Mouse (Mus musculus) ES-CJ7 (cell line): ENCODE results near the gene Zbtb5.
A peak's percentile ranks its signal among the peaks of the same experiment; 100 is the strongest.
"Not testable (repeated sequence)": the region's sequence is repeated elsewhere in the genome, so short reads cannot be mapped to it uniquely, and the experiment has no call there.

Source experiments
- DNase-seq: peaks from one replicate; pipeline ENCODE4 v3.0.0; 2011; ENCODE audit warnings: low read depth, low spot score

Zbtb5 gene

DNA sequence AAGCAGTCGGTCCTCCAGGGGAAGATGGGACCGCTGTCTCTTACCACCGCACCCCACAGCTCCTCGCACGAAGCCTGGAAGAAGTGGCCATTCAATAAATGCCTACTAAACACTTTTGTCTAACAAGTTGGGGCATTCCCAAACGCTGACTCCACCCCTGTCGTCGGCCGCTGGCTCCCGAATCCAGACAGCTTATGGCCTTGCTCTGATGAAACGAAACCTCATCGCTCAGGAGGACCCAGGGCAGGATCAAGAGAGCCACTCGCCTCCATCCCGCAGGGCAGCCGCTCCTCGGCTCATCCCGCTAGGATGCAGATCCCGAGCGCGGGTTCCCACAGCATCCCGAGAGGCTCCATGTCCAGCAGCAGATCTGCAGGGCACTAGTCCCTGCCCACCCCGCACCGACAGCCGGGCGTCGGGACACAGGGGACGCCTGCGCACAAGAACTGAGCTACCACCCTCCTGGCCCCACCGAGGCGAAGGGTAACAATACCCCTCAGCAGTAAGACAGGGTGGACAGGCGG, 569 bp downstream of the Zbtb5 start:
- DNase-seq, result peak; percentile 54

DNA sequence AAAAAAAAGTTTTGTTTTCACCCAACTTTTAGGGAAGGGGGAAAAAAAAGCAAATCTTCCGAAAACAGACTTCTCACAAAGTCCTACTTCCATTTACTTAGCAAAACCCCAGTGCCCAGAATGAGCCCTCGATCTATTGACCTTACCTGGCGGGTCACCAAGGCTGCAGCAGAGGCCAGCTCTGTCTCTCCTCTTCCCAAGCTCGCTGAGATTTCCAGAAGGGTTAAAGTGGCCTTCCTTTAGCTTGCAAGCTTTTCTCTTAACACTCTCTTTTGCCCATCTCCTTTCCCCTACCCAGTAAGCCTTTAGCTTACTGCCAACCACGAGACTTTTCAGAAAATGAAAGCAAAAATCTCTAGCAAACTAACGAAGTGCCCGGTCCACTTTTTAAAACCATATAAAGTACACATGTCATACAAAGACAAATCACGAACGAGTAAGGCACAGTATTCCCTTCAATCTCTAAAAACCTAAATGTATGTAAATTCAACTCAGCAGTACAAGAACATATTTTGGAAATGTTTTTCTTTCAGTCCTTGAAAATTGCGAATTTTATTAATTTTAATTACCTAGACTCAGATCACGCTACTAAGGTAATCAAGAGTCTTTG, 1.3 kb downstream of the Zbtb5 start:
- DNase-seq, result no peak

DNA sequence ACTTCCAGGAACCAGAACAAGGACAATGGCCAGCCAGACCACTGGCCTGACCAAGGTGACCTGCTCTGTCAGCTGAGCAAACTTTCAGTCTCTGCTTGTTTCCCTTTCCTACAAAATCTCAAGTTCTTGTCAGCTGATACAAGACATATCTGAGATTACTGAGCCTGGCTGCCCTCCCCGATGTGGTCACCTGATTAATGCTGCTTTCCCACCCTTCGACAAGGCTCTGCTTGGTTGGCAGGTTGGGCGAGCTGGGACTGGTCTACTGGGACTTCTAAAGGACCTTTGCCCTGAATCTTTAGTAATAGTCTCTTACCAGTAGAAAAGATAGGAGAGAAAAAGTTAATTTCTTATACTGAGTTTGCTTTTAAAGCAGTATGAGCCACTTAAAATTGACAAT, 6.8 kb downstream of the Zbtb5 start:
- DNase-seq, result no peak

DNA sequence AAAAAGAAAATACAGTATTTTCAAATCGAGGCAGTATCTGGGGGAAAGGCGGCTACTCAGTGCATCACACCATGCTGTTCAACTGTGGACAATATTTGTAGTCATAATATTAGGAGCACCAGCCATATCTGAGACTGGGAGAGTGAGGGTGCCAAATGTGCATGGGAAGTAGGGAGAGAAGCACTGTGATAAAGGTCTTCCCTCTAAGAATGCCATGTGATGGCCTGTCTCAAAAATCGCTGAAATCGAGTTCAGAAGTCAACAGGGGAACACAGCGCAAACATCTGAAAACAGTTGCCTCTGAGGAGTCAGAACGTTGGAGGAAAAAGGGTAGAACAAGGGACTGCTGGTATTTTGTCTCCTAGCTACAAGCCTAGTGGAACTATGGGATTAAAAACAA, 12.2 kb downstream of the Zbtb5 start:
- no peak for DNase-seq

DNA sequence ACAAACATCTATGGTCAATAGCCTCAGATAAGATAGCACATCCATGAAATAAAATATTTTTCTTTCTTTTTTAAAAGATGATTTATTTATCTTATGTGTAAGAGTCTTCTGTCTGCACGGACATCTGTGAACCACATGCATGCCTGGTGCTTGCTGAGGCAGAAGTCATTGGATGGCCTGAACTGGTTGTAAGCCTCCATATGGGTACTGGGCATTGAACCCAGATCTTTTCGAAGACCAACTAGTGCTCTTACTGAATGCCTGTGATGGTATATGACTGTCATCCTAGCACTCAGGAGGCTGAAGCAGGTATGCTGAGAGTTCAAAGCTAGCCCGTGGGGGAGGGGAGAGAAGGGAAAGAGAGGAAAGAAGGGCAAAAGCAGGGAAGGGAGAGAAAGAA, 14.1 kb downstream of the Zbtb5 start:
- no peak for DNase-seq

DNA sequence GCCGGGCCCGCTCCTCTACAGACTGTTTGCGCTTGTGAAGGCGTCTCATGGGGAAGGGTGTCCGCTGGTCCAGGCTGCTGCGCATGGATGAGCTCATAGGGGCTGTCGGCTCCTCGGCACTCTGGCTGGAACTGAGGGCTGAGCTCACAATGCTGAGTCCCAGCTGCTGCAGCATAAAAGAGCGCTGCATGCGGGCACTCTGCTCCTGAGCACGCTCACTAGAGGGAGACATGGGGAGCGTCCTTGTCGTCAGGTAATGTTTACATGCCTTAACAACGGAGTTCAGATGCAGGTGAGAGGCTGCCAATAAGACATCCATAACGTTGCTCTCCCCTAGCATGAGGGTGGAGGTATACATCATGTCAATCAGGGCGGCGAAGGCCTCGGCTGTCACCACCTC, 17.4 kb downstream of the Zbtb5 start:
- peak; percentile 58 for DNase-seq

DNA sequence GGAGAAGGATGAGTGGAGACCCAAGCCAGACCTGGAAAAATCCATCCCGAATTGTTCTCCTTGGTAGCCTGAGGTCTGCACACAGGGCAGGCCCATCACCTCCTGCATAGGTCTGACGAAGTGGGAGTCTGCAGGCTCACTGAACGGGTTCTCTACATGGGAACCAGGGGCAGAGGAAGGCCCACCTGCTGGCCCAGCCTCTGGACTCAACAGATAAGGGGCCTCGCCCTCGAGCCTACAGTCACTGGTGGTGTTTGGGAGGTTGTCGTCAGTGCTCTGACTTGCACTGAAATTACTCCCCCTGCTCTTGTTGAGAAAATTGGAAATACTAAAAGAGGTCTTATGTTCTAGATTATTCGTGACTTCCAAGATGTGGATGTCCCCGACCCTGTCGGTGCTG, 18.4 kb downstream of the Zbtb5 start:
- DNase-seq, result no peak

DNA sequence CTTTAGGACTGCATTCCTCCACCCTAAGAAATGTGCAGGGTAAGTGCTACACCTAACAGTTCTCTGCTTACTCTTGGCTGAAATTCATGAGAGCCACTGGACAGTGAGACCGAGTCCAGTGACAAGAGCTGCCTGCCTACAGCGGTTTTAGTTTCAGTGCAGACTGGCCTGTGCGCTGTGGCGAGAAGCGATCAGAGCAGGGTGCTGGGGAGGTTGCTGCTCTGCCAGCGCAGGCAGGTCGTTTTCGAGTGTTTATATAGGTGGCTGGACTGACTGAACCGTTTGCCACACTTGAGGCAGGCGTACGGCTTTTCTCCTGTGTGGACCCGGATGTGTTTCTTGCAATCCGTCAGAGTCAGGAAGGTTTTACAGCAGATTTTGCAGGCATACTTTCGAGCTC, 19.0 kb downstream of the Zbtb5 start:
- DNase-seq, result not testable (repeated sequence)

DNA sequence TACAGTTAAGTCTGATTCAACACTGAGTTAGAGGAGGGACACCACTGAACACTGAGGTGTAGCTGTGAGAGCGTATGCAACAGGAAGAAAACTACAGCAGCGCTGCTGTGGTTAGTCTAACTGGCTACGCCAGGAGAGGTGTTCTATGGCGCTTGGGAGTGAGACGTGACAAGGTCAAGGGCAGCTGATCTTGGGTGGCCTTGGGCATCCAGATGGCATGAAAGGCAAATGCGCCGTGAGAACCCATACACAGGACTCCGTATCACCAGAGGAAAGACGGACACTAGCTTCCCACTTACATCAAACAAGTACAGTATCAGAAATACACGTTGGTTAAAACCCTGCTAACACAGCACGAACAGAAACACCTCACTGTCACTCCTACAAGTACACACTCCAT, 19.9 kb downstream of the Zbtb5 start:
- DNase-seq, result not testable (repeated sequence)

DNA sequence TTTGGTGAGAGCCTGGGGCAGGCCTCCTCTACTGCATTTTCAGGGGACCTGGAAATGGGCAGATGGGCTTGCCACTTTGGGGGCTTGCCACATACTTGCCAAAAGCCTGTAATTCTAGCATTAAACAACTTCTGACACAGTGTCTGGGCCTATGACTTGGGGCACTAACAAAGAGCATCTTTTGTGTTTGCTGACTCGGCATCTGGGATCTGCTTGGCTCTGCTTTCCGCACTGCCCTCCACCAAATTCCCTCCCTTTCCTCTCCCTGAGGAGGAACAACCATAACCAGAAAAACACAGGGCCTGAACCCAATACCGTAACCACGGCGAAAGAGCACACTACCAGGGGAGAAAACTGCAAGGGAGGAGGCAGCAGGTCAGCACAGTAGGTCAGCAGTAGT, 21.7 kb downstream of the Zbtb5 start:
- no peak for DNase-seq

DNA sequence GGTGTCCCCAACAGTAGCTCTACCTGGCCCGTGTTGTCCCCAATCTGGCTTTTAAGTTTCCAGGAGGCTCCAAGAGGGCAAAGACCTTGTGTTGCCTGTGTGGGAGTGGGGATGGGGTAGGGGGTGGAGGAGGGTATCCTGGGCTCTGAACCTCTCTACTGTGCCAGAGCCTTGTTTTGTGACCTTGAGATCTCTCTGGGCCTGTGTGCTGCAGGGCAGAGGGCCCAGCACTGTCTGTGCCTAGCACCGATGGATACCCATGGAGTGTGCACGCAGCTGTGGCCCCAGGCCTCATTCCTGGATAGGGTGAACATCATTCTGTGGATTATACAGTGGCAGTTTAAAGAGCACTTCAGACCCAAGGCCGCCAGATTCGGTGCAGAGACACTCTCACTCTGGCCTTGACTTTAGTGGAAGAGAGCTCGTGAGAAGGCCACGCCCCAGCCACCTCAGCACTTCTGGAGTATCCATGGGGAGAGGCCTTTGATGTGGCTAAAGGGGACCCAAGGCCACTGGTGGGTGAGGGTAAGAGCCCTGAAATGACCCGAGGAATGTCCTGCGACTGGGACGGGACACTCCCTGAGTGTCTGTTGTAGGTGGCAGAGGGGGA, 29.0 kb downstream of the Zbtb5 start:
- DNase-seq, result peak; percentile 28

DNA sequence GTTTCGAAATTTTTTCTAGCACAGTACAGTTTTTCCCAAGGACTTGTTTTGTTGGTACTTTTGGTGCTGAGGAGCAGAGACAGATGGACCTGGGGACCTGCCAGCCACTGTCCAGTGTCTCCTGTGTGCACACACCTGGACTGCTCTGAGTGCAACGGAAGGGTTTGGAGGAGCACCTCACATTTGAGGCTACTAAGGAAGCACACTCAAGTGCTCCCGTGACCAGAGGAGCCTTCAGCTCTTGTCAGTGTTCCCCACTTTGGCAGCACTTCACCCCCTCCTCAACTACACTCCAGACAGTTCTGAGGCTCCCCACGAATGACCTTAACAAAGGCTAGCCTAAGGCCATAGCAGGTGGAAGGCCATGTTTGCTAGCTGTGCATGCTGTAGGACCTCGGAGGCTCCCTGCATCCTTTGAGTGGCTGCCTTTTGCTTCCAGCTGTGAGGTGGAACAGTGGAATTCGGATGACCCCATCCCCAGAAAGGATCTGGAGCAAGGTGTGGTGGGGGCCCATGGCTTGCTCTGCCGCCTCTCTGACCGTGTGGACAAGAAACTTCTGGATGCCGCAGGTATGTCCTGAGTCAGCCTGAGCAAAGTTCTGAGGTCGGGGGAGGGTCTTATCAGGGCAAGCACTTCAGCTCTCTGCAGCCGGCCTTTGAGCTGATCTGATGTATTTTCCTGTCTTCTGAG, 29.6 kb downstream of the Zbtb5 start:
- no peak for DNase-seq

DNA sequence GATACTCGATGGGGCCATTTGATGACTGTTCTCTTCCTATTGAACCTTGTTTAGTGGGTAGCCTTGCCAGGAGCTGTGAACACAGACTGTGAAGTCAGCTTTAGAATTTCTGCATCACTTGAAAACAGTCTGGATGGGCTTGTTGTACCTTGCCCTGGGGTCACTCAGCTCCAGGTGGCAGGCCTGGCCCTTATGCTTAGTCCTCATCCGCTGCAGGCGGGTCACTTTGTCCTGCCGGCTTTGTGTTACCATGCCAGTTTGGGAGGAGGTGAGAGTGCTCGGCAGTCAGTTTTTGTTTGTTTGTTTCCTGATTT, 30.3 kb downstream of the Zbtb5 start:
- no peak for DNase-seq

DNA sequence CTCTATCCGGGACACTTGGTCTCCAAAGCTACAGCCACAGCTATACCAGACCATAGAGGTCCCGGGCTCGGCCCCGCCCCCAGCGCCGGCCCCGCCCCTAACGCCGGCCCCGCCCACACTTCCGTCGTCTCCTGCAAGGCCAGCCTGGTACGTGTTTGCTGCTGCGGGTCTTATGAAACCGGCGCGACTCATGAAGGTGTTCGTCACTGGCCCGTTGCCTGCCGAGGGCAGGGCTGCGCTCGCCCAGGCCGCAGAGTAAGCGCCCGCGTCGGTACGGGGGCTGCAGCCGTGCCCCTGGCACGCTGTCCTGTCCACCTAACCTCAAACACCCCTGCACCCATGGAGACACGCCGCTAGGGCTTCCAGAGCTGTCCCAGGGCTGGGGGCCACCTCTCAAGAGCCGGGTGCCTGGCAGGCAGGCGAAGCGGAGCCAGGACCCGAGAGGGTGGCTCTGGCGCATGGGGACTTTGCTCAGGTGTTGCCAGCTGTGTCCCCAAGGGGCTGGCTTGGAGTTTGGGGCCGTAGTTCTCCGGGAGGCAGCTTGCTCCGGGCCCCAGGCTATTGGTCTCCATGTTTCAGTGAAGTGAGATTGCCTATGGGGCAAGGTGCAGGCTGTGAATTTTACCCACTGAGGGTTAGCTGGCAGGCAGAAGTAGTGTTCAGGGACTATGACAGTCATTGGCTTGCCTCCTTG, 30.8 kb downstream of the Zbtb5 start, which contains the start of gene Grhpr:
Grhpr (plus strand) TSS at position 116 of the 694 bp plus-strand sequence.
- peak; percentile 85 for DNase-seq

DNA sequence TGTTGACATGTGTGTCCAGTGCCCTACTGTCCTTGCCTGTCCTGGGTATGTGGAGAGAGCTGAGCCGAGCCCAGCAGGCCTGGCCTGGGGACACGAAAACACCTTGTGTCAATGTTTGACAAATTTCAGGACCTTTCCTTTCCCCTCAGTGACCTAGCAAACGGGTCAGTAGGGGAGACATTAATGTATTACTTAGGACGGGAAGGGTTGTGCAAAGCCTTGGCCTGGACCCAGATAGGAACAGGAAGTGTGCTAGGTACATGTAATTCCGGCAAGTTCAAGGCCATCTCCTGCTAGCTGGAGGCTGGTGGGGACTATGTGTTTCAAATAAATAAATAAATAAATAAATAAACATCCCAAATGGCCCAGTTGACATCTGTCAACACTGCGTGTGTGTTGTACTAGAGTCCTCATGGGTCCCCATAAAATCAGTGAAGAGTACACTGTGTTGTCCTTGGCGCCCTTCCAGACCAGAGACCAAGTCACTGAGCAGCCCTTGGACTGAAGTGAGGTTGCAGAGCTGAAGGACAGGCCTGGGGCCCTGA, 32.3 kb downstream of the Zbtb5 start:
- no peak for DNase-seq

DNA sequence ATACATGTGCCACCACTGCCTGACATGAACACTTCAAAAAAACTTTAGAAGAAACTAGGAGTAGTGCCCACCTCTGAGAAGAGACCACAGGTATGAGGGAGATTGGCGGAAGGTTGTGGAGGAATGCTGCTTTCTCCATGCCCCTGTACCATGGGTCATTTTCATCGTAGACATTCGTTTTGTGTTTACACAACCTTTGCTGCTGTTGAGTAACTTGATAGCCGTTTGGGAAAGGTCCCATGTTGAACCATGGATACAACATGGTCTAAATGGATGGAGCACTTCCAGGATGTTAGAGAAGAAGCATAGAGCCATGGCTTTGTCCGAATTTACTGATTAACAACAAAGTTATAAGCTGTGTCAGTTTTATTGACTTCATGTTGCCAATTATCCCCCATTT, 34.0 kb downstream of the Zbtb5 start:
- DNase-seq, result no peak

DNA sequence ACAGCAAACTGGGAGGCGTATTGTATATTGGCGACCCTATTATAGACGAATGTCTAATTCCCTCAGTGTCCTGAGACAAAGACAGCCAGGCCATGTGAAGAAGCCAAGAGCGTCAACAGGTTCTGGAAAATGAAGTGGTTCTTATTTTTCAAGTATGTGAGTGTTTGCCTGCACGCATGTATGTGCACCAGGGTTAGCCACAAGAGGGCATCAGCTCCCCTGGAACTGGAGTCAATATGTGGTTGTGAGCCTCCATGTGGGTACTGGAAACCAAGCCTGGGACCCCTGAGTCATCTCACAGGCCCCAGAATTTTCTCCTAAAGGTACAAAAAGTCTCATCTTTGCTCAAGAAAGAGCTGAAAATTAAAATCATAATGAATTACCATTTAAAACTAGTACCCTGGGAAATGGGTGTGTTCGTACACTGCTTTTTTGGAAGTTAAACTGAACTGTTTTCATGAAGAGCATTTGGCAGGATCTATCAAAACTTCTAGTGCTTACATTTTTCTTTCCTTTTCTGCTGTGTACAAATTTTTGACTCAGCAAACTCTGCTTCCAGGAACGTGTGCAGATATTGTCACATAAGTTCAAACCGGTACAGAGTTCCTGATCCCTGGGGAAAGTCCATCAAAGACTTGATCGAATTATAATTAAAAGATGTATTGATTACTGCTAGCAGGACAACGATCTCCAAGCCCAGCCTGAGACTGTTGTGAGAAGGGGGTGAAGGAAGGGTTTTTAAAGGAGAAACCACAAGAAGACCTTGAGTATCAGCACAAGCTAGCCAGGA, 35.1 kb downstream of the Zbtb5 start:
- DNase-seq, result peak; percentile 56

DNA sequence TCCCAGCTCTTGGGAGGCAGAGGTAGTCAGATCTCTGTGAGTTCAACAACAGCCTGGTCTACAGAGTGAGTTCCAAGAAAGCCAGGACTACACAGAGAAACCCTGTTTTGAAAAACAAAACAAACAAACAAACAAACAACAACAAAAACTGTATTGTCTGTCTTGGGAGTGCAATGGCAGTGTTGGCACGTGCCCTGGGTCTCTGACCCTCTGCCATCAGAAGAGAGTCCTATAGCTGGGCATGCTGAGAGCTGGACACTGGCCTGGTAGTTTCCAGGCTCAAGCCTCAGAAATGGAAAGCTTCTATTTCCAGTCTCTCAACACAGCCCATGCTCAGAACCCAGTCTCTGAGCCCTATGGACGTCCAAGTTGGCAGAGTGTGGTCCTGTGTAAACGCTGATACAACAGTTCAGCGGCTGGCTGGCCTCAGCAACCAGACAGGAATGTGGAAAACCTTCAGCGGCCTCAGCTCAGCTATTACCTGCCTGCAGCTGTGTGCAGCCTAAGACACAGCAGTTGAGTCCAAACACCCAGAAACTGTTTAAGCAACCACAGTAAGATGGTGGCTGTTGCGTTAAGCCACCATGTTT, 36.1 kb downstream of the Zbtb5 start:
- no peak for DNase-seq

DNA sequence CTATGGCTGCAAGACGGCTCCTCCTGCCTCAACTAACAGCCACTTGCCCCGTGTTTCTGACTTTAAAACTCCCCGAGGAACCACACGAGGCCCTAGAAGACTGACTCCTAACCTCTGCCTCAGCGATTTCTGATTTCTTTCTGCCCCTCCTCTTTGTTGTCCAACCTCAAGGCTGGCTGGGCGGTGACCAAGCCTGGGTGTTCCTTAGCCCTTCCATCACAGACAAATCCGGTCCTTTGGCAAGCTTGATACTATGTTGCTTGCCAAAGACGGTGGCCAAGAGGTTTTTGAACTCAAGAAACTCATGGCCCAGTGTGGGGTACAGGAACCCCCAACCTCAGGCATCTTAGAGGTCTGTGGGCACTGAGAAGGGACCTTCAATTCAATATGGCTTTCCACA, 37.9 kb downstream of the Zbtb5 start:
- DNase-seq, result no peak

DNA sequence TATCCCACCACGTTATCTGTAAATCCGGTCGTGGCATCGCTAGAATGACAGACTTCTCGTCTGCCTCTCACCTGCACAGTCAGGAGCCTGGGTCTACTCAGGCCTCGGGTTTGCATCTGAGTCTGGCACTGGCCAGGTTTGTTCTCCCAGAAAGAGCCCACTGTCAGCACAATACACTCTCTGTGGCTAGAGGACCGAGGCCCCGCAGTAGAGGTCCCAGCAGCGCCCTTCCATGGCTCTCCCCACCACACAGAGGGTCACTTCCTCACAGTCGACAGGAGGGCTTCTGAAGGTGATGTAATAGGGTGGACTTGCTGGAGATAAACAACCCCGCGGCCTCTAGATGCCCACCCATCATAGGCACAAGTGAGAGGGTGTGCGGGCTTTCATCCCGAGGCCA, 38.3 kb downstream of the Zbtb5 start:
- DNase-seq, result no peak

DNA sequence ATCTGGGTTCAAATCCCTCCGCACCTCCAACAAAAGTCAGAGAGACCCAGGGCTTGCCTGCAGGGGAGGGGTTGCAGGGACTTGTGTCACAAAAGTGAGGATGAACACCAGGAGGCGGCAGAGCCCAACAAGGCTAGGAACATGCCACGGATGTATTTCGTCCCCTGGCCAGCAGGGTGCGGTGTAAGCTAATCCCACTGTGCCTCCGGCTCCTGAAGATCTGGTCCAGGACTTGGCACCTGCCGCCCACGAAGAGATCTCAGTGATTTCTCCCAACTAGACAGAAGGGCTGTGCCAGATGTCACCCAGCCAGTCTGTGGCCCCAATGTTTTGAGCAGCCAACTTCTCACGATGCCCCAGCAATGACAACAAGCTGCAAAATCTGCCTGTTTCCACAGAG, 38.8 kb downstream of the Zbtb5 start:
- DNase-seq, result peak; percentile 95
